Mouse (Mus musculus): ENCODE measurements at regions not wholly inside any gene's neighbourhood (a gene's known extent, or its start where the extent isn't known, plus 50 kb on each side); places are given as distances from the start of the nearest gene placed in this dataset.

DNA sequence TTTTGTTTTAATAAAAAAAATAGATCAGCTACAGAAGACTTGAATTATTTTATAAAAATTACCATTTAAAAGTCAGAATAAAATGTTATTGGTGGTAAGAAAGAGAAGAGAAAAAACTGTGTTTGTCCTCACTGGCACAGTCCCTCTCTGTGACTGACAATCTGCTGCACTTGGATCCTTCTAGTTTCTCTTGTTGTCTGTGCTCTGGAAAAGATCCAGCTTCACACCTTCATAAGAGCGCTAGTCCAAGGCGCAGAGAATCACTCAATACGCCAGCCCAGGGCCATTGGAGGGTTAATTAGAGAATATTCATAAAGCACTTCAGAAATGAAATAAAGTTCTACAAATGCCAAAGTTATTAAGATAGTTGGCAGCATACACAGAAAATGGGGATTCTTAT, 153.8 kb downstream of the Lmbrd1 start:
- TF ChIP-seq POLR2A (IDR thresholded peaks at IDR 0.05; ENCODE audit: low read depth, low read length) = no peak
- TF ChIP-seq CTCF (IDR thresholded peaks at IDR 0.05; ENCODE audit: extremely low read depth, insufficient read length, insufficient replicate concordance, low read depth, low read length) = no peak
- Histone ChIP-seq H3K27me3 (ENCODE audit: control insufficient read depth, insufficient read depth, low read length) (no peaks in the 10 kb centered on the region), H3K4me1 (ENCODE audit: control insufficient read depth, insufficient read depth, insufficient read length, low read length) (no peaks in the 10 kb centered on the region), H3K36me3 (ENCODE audit: control insufficient read depth, insufficient read depth, low read length) (no peaks in the 10 kb centered on the region), H3K27ac (ENCODE audit: insufficient read depth, low read depth, low read length) (no peak overlapping the region), H3K4me3 (ENCODE audit: low read depth, low read length) (no peak overlapping the region)
- WGBS = 96% methylated on average over 3 of the region's 3 CpGs

GRCm38 (mm10) chr1:24866877-24867276, 188.4 kb downstream of the Lmbrd1 start:
- H3K27me3 ChIP-seq (ENCODE audit: control insufficient read depth, insufficient read depth, low read length) = no peaks in the 10 kb centered on the region
- H3K4me1 ChIP-seq (ENCODE audit: control insufficient read depth, insufficient read depth, insufficient read length, low read length) = no peaks in the 10 kb centered on the region
- H3K4me3 ChIP-seq (ENCODE audit: low read depth, low read length) = no peak overlapping the region
- 81% methylated on average over 7 of the region's 7 CpGs for WGBS
- TF ChIP-seq CTCF (IDR thresholded peaks at IDR 0.05; ENCODE audit: extremely low read depth, insufficient read length, insufficient replicate concordance, low read depth, low read length) (no peak), POLR2A (IDR thresholded peaks at IDR 0.05; ENCODE audit: low read depth, low read length) (no peak)
- no peaks in the 10 kb centered on the region for H3K36me3 ChIP-seq (ENCODE audit: control insufficient read depth, insufficient read depth, low read length)
- H3K27ac ChIP-seq (ENCODE audit: insufficient read depth, low read depth, low read length) = no peak overlapping the region

DNA sequence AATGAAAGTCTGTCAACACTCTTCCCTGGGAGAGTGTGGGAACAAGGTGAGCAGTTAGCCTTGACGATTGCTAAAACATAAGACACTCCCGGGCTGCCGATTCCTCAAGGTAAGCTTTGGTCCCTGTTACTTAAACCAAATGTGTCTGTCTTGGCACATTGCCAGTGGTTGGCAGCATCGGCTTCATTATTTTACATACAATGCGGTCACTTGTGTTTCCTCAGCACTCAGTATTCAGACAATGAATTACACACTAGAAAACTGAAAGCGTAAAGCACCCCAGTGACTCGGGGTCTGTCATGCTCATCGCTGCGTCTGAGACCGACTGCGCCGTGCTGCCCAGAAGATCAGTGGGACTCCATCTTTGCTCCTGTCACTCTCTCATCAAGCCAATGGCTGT, 191.3 kb downstream of the Lmbrd1 start:
- no peak overlapping the region for H3K4me3 ChIP-seq (ENCODE audit: low read depth, low read length)
- WGBS = 86% methylated on average over 12 of the region's 12 CpGs
- no peak overlapping the region for H3K27ac ChIP-seq (ENCODE audit: insufficient read depth, low read depth, low read length)
- TF ChIP-seq CTCF (IDR thresholded peaks at IDR 0.05; ENCODE audit: extremely low read depth, insufficient read length, insufficient replicate concordance, low read depth, low read length) = no peak
- TF ChIP-seq POLR2A (IDR thresholded peaks at IDR 0.05; ENCODE audit: low read depth, low read length) = no peak
- no peaks in the 10 kb centered on the region for H3K27me3 ChIP-seq (ENCODE audit: control insufficient read depth, insufficient read depth, low read length)
- no peaks in the 10 kb centered on the region for H3K4me1 ChIP-seq (ENCODE audit: control insufficient read depth, insufficient read depth, insufficient read length, low read length)
- H3K36me3 ChIP-seq (ENCODE audit: control insufficient read depth, insufficient read depth, low read length) = no peaks in the 10 kb centered on the region

- Histone ChIP-seq H3K27ac (ENCODE audit: insufficient read depth, low read depth, low read length) (no peak overlapping the region), H3K4me3 (ENCODE audit: low read depth, low read length) (no peak overlapping the region), H3K36me3 (ENCODE audit: control insufficient read depth, insufficient read depth, low read length) (no peaks in the 10 kb centered on the region), H3K4me1 (ENCODE audit: control insufficient read depth, insufficient read depth, insufficient read length, low read length) (no peaks in the 10 kb centered on the region), H3K27me3 (ENCODE audit: control insufficient read depth, insufficient read depth, low read length) (no peaks in the 10 kb centered on the region)
- no peak for TF ChIP-seq CTCF (IDR thresholded peaks at IDR 0.05; ENCODE audit: extremely low read depth, insufficient read length, insufficient replicate concordance, low read depth, low read length)
- TF ChIP-seq POLR2A (IDR thresholded peaks at IDR 0.05; ENCODE audit: low read depth, low read length) = no peak
- 71% methylated on average over 7 of the region's 7 CpGs for WGBS
Observed at GRCm38 (mm10) chr1:24870685-24871417, 192.4 kb downstream of the Lmbrd1 start.

GRCm38 (mm10) chr1:24877014-24877413, 198.6 kb downstream of the Lmbrd1 start:
- Histone ChIP-seq H3K27me3 (ENCODE audit: control insufficient read depth, insufficient read depth, low read length) (no peaks in the 10 kb centered on the region), H3K4me1 (ENCODE audit: control insufficient read depth, insufficient read depth, insufficient read length, low read length) (no peaks in the 10 kb centered on the region)
- TF ChIP-seq POLR2A (IDR thresholded peaks at IDR 0.05; ENCODE audit: low read depth, low read length) = no peak
- no peak for TF ChIP-seq CTCF (IDR thresholded peaks at IDR 0.05; ENCODE audit: extremely low read depth, insufficient read length, insufficient replicate concordance, low read depth, low read length)

GRCm38 (mm10) chr1:24883638-24884037, 205.2 kb downstream of the Lmbrd1 start:
- no peak overlapping the region for H3K4me3 ChIP-seq (ENCODE audit: low read depth, low read length)
- H3K27ac ChIP-seq (ENCODE audit: insufficient read depth, low read depth, low read length) = no peak overlapping the region
- TF ChIP-seq CTCF (IDR thresholded peaks at IDR 0.05; ENCODE audit: extremely low read depth, insufficient read length, insufficient replicate concordance, low read depth, low read length) = no peak
- no peak for TF ChIP-seq POLR2A (IDR thresholded peaks at IDR 0.05; ENCODE audit: low read depth, low read length)
- no peaks in the 10 kb centered on the region for H3K36me3 ChIP-seq (ENCODE audit: control insufficient read depth, insufficient read depth, low read length)
- no peaks in the 10 kb centered on the region for H3K4me1 ChIP-seq (ENCODE audit: control insufficient read depth, insufficient read depth, insufficient read length, low read length)
- H3K27me3 ChIP-seq (ENCODE audit: control insufficient read depth, insufficient read depth, low read length) = no peaks in the 10 kb centered on the region

More at GRCm38 (mm10) chr1:24877014-24877413, 198.6 kb downstream of the Lmbrd1 start:
- H3K4me3 ChIP-seq (ENCODE audit: low read depth, low read length) = no peak overlapping the region
- no peaks in the 10 kb centered on the region for H3K36me3 ChIP-seq (ENCODE audit: control insufficient read depth, insufficient read depth, low read length)
- no peak overlapping the region for H3K27ac ChIP-seq (ENCODE audit: insufficient read depth, low read depth, low read length)

- WGBS = 37% methylated on average over 2 of the region's 2 CpGs
- no peak overlapping the region for H3K4me3 ChIP-seq (ENCODE audit: low read depth, low read length)
- TF ChIP-seq POLR2A (IDR thresholded peaks at IDR 0.05; ENCODE audit: low read depth, low read length) (no peak), CTCF (IDR thresholded peaks at IDR 0.05; ENCODE audit: extremely low read depth, insufficient read length, insufficient replicate concordance, low read depth, low read length) (peak; percentile 8; the same call in 1 of the 2 replicates)
- no peaks in the 10 kb centered on the region for H3K36me3 ChIP-seq (ENCODE audit: control insufficient read depth, insufficient read depth, low read length)
- no peaks in the 10 kb centered on the region for H3K4me1 ChIP-seq (ENCODE audit: control insufficient read depth, insufficient read depth, insufficient read length, low read length)
- H3K27me3 ChIP-seq (ENCODE audit: control insufficient read depth, insufficient read depth, low read length) = no peaks in the 10 kb centered on the region
- H3K27ac ChIP-seq (ENCODE audit: insufficient read depth, low read depth, low read length) = no peak overlapping the region
Observed at GRCm38 (mm10) chr1:24901278-24901677, 222.8 kb downstream of the Lmbrd1 start.
